Mouse (Mus musculus) R1 (cell line): Measurements from ENCODE around the gene Olfr917.
A peak's percentile ranks its signal among the peaks of the same experiment; 100 is the strongest.

Source experiments
- DNase-seq: peaks from one replicate; pipeline ENCODE4 v3.0.0-alpha.2; 2018; ENCODE audit warnings: low read depth, low spot score

Olfr917 gene

GRCm38 (mm10) chr9:38665742-38666141 lies at the start of gene Olfr917:
Gene Olfr917 (minus strand): TSS chr9:38665842.
- DNase-seq, result no peak

GRCm38 (mm10) chr9:38674501-38674900 lies 8.9 kb upstream of the Olfr917 start, which contains the start of gene Olfr918:
Gene Olfr918 (minus strand): TSS chr9:38674601.
- no peak for DNase-seq

- DNase-seq, result no peak
Measured at GRCm38 (mm10) chr9:38672887-38673286, 7.2 kb upstream of the Olfr917 start.

GRCm38 (mm10) chr9:38659775-38660174 lies 5.9 kb downstream of the Olfr917 start, which contains the start of gene Olfr916:
Gene Olfr916 (minus strand): TSS chr9:38659875.
- no peak for DNase-seq

GRCm38 (mm10) chr9:38632406-38632805 lies 33.2 kb downstream of the Olfr917 start:
- DNase-seq, result peak; percentile 77
